Mouse (Mus musculus) testis, postnatal 14 days (tissue): Measurements from ENCODE around the gene Pstpip1.

Experiments used
- DNase-seq: peaks from one replicate; pipeline ENCODE4 v3.0.0; 2021; ENCODE audit warnings: low spot score

The Pstpip1 gene

GRCm38 (mm10) chr9:56151745-56152481 is 62.2 kb downstream of the Pstpip1 start:
- DNase-seq, result no peak

DNA sequence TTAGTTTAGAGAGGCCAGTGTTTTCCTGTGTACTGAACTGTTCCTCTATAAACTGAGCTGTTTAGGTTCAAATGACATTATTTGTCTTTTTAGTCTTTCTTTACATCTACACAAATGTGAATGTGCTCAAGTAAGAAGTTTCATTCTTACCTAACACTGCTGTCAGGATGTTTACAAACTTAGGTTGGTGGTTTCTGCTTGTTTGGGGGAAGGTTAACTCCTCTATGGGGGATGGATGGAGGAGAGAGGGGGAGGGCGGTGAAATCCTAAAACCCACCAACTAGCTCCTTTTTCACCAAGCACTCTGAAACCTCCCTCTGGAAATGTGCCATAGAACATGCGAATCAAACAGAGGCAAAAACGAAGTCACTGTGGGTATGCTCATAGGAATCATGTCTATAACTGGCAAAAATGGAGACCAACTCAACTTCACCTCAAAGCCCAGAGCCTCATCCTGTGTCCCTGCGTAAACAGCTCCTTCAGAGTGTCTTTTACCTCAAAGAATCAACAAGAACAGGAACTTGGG is 62.8 kb downstream of the Pstpip1 start:
- no peak for DNase-seq

GRCm38 (mm10) chr9:56154572-56154971 is 64.8 kb downstream of the Pstpip1 start:
- no peak for DNase-seq

DNA sequence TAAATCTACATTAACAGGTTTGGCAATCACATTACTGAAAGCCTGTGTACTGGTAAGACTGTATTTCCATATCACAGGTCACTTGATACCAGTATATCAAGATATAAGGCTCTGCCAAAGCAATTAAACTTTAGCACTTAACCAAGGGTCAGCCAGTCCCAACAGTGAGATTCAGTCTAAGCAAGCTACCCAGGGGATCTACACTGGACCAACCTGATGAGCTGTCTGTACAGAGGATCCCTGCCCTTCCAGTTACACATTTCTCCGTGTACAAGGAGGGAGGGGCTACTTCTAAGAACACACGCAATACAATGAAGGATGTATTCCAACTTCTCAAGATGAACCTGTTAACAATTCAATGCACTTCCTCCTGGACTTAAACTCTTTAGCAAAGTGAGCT is 68.3 kb downstream of the Pstpip1 start:
- no peak for DNase-seq

- no peak for DNase-seq
Observed at GRCm38 (mm10) chr9:56159456-56159855, 69.7 kb downstream of the Pstpip1 start.

DNA sequence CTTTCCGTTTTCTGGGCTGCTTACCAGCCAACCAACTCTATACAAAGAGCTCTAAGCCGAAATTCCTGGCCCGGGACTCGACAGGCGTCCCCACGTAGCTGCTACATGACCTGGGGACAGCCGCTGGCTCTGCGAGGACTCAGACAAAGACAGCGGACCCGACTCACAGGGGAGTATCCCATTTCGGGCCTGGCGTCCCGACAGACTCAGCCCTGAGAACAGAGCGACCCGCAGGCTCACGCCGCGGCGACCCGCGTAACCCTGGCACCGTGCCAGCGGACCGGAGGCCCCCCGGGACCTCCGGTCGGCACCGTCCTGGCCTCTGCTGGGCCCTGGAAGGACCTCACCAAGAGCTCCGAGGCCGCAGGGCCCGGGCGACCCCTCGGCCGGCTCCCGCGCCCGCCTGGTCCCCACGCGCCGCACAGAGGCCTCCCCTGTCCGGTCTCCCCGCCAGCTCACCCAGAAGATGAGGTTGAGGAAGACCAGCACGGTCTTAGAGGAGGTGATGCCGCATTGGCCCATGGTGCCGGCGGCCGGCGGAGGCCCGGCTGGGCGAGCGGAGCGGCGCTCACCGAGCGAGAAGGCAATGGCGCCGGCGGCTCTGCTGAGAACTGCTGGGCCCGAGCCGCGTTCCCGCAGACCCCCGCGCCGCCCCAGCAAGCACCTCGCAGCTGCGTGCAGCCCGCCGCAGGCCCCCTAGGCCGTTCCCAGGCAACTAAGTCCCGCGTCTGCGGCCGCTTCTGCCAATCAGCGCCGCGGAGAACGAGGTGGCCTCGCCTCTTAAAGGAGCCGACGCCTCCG is 70.8 kb downstream of the Pstpip1 start:
- DNase-seq, result peak; percentile 95

DNA sequence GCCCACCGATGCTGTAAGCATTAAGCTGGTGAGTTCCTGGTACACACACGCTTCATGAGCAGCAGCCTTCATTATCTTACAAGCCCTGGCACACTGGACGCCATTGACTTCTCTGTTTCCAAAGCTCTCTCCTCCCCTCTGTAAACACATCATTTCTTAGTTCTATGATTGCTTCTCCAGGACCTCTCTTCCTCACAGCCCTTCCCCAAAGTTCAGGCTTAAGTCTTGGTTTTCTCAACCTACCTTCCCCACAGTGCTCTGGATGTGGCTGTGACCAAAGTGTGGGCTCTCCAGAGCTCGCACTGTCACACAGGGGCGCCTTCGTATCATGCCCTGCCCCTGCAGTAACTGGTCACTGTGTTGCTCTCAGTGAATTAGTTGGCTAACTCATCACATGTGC is 75.6 kb downstream of the Pstpip1 start, which contains the start of gene Tspan3:
Tspan3 (minus strand) TSS at position 101 of the 400 bp plus-strand sequence.
- no peak for DNase-seq

DNA sequence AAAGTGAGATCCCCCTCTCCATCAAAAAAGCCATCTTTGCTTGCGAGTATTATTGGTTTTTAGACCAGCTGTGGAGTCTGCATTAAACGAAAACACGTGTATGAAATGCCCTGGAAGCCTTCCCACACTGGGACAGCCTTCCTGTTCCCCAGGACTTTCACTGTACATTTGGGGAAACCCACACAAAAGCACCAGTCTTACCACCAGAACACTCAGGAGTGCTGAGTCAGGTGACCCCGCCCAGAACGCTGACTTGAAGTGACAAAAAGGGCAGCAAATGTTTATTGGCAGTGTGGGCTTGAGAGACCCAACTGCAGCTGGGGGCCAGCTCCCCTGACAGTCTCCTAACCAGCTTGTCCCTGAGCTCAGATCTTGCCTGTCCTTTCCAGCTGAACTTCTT is 76.4 kb downstream of the Pstpip1 start:
- DNase-seq, result no peak

- DNase-seq, result no peak
Observed at GRCm38 (mm10) chr9:56167690-56168089, 77.9 kb downstream of the Pstpip1 start.

DNA sequence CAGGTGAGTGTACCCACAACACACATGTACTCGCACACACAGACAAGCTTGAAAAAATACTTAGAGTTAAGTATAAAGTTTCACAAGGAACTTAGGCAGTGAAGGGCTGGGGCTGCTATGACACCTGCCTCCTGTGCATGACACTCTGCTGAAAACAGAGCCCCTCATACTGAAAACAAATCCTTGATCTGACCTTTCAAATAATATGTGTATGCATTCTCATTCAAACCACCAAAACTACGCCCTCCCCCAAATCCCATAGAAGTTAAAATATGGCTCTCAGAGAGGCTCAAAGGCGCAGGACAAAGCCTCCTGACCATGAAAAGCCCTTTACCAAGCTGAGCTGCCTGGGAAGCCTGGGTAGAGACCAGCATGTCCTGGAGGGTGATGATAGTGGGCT is 85.6 kb downstream of the Pstpip1 start:
- DNase-seq, result no peak

DNA sequence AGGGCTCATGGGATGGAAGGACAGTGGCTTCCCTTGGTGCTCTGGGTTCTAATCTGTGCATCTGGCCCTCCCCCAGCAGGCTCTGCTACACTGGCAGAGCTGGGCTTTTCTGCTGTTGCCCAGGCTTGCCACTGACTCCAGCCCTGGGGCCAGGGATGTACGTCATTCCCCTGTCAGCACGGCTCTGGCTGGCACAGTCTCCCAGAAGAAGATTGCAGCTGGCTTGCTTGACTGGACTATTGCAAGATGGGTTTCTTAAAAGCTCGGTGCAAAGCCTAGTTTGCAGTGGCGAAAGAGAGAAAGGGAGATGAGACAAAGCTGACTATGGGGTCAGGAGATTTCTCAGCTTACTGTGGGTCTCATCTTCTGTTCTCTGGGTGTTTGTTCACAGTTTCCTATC is 87.6 kb downstream of the Pstpip1 start:
- DNase-seq, result no peak
